Mouse (Mus musculus) brain, embryonic 14.5 days (tissue): ENCODE measurements around the gene Tmem238l. TPM values are rescaled to one million over a fixed set of nuclear protein-coding genes. Genes with fewer than 3 reads are reported as not detected.
A peak's percentile ranks its signal among the peaks of the same experiment; 100 is the strongest.

Experiments used
- DNase-seq: peaks from one replicate; pipeline ENCODE4 v3.0.0-alpha.2; 2011; ENCODE audit warnings: low read depth
- CTCF ChIP-seq: fragments of 200-500 bp; IDR thresholded peaks from 2 replicates; pipeline ENCODE4 v1.5.1; 2012; ENCODE audit warnings: inconsistent platforms, mild to moderate bottlenecking, moderate library complexity, borderline replicate concordance; ENCODE audit not compliant: insufficient read depth, insufficient read length; ENCODE audit errors: extremely low read depth
- POLR2A ChIP-seq: fragments of 200-500 bp; IDR thresholded peaks from 2 replicates; pipeline ENCODE4 v1.6.1; 2012; ENCODE audit warnings: mild to moderate bottlenecking, inconsistent platforms, borderline replicate concordance; ENCODE audit not compliant: poor library complexity, insufficient read depth, insufficient read length, severe bottlenecking; ENCODE audit errors: extremely low read depth
- polyA plus RNA-seq: library from polyadenylated mRNA; depleted of rRNA; stranded (reverse); fragments of >200 nt; gene quantifications from 2 replicates; pipeline ENCODE4 v1.2.3, GENCODE M21; 2012

Tmem238l gene
- polyA plus RNA-seq, 1 experiment = 0.10 TPM

GRCm38 (mm10) chr11:66983422-66984164 is 27.2 kb downstream of the Tmem238l start:
- no peak for TF ChIP-seq POLR2A
- TF ChIP-seq CTCF = no peak
- DNase-seq = no peak

- TF ChIP-seq POLR2A = no peak
- TF ChIP-seq CTCF = peak; percentile 93
- peak; percentile 95 for DNase-seq
Measured at GRCm38 (mm10) chr11:66984165-66985135, 28.0 kb downstream of the Tmem238l start.

GRCm38 (mm10) chr11:66985136-66985702 is 28.8 kb downstream of the Tmem238l start:
- no peak for TF ChIP-seq CTCF
- no peak for TF ChIP-seq POLR2A
- DNase-seq = no peak

- no peak for TF ChIP-seq CTCF
- TF ChIP-seq POLR2A = no peak
Measured at GRCm38 (mm10) chr11:66992150-66992549, 35.7 kb downstream of the Tmem238l start.

GRCm38 (mm10) chr11:66993674-66994073 is 37.2 kb downstream of the Tmem238l start:
- peak; percentile 46 for DNase-seq
- TF ChIP-seq POLR2A = no peak
- no peak for TF ChIP-seq CTCF

More at GRCm38 (mm10) chr11:66992150-66992549, 35.7 kb downstream of the Tmem238l start:
- no peak for DNase-seq

- no peak for DNase-seq
- no peak for TF ChIP-seq POLR2A
- no peak for TF ChIP-seq CTCF
Measured at GRCm38 (mm10) chr11:66996446-66996845, 40.0 kb downstream of the Tmem238l start.

GRCm38 (mm10) chr11:66998467-66999403 is 42.3 kb downstream of the Tmem238l start:
- DNase-seq = peak; percentile 57
- TF ChIP-seq CTCF (no peak), POLR2A (no peak)

GRCm38 (mm10) chr11:67000671-67001070 is 44.2 kb downstream of the Tmem238l start:
- peak; percentile 88 for DNase-seq

GRCm38 (mm10) chr11:67001717-67002116 is 45.3 kb downstream of the Tmem238l start:
- no peak for TF ChIP-seq POLR2A
- no peak for TF ChIP-seq CTCF
- peak; percentile 82 for DNase-seq

More at GRCm38 (mm10) chr11:67000671-67001070, 44.2 kb downstream of the Tmem238l start:
- TF ChIP-seq POLR2A = no peak

GRCm38 (mm10) chr11:67002911-67003310 is 46.5 kb downstream of the Tmem238l start:
- peak; percentile 78 for DNase-seq
- TF ChIP-seq CTCF (no peak), POLR2A (no peak)
